Mouse (Mus musculus): ENCODE data around the gene Ckb. TPM values are rescaled to one million over a fixed set of nuclear protein-coding genes. Genes with fewer than 3 reads are reported as not detected.

The Ckb gene
- total and polyA plus RNA-seq, 3 experiments, result 0.08 TPM; not detected in 2

- peak overlapping the region; percentile 87 to 99 for H3K4me3 ChIP-seq (ENCODE audit: control insufficient read depth in 1 of 2, insufficient read depth in 1 of 2, low read depth in 2 of 2, low read length in 2 of 2)
- no peaks in the 10 kb centered on the region for H3K9me3 ChIP-seq (replicated peaks; ENCODE audit: insufficient read depth, low read length)
- H3K4me1 ChIP-seq (ENCODE audit: control insufficient read depth in 1 of 2, insufficient read depth in 2 of 2, low read length in 2 of 2), result peaks cover 0 to 13% of the 10 kb centered on the region in 2 experiments; a peak in 3 of 4 replicates
- DNase-seq (ENCODE audit: low read depth, low spot score), result peak; percentile 61
- H3K79me2 ChIP-seq (ENCODE audit: control insufficient read depth, insufficient read depth, low read length, poor library complexity), result peaks cover 39% of the 10 kb centered on the region
- peak overlapping the region; percentile 97 for H3K9ac ChIP-seq (ENCODE audit: control insufficient read depth, low read depth, low read length, poor library complexity, severe bottlenecking)
- TF ChIP-seq MAZ (IDR thresholded peaks at IDR 0.05; ENCODE audit: low read depth, low read length) (no peak), MYB (IDR thresholded peaks at IDR 0.05; ENCODE audit: low read depth, low read length) (no peak), NRF1 (IDR thresholded peaks at IDR 0.05; ENCODE audit: insufficient read depth, low read depth, low read length, poor library complexity, severe bottlenecking) (no peak), TBP (IDR thresholded peaks at IDR 0.05; ENCODE audit: low read depth, low read length) (no peak), RCOR1 (IDR thresholded peaks at IDR 0.05; ENCODE audit: low read depth, low read length) (no peak), MAFK (IDR thresholded peaks at IDR 0.05; ENCODE audit: borderline replicate concordance, low read depth, low read length) (no peak), UBTF (IDR thresholded peaks at IDR 0.05; ENCODE audit: borderline replicate concordance, insufficient read depth, low read depth, low read length) (no peak), EP300 (IDR thresholded peaks at IDR 0.05; ENCODE audit: low read depth in 1 of 2, low read length in 2 of 2) (no peak), ZKSCAN1 (IDR thresholded peaks at IDR 0.05; ENCODE audit: low read depth, low read length) (no peak), GABPA (IDR thresholded peaks at IDR 0.05; ENCODE audit: low read depth, low read length) (no peak)
- peaks cover 5 to 12% of the 10 kb centered on the region in 2 experiments for H3K36me3 ChIP-seq (ENCODE audit: control insufficient read depth in 1 of 2, insufficient read depth in 2 of 2, low read length in 2 of 2)
- no peaks in the 10 kb centered on the region for H3K27me3 ChIP-seq (ENCODE audit: control insufficient read depth in 1 of 2, insufficient read depth in 2 of 2, low read length in 2 of 2)
- peak overlapping the region; percentile 16; the same call in 1 of the 2 replicates for H3K27ac ChIP-seq (ENCODE audit: control insufficient read depth, low read depth, low read length)
Observed at GRCm38 (mm10) chr12:111712476-111712875, 40.3 kb upstream of the Ckb start.

- Histone ChIP-seq H3K36me3 (ENCODE audit: control insufficient read depth in 1 of 2, insufficient read depth in 2 of 2, low read length in 2 of 2) (peaks cover 5 to 12% of the 10 kb centered on the region in 2 experiments; a peak in 3 of 4 replicates), H3K27me3 (ENCODE audit: control insufficient read depth in 1 of 2, insufficient read depth in 2 of 2, low read length in 2 of 2) (no peaks in the 10 kb centered on the region), H3K9ac (ENCODE audit: control insufficient read depth, low read depth, low read length, poor library complexity, severe bottlenecking) (no peak overlapping the region), H3K4me1 (ENCODE audit: control insufficient read depth in 1 of 2, insufficient read depth in 2 of 2, low read length in 2 of 2) (peaks cover 0 to 13% of the 10 kb centered on the region in 2 experiments; a peak in 3 of 4 replicates), H3K4me3 (ENCODE audit: control insufficient read depth in 1 of 2, insufficient read depth in 1 of 2, low read depth in 2 of 2, low read length in 2 of 2) (no peak overlapping the region), H3K79me2 (ENCODE audit: control insufficient read depth, insufficient read depth, low read length, poor library complexity) (peaks cover 37% of the 10 kb centered on the region), H3K27ac (ENCODE audit: control insufficient read depth, low read depth, low read length) (no peak overlapping the region), H3K9me3 (replicated peaks; ENCODE audit: insufficient read depth, low read length) (no peaks in the 10 kb centered on the region)
- no peak for TF ChIP-seq MYB (IDR thresholded peaks at IDR 0.05; ENCODE audit: low read depth, low read length)
- DNase-seq (ENCODE audit: low read depth, low spot score), result no peak
Observed at GRCm38 (mm10) chr12:111710091-111710490, 38.0 kb upstream of the Ckb start.

- no peaks in the 10 kb centered on the region for H3K27me3 ChIP-seq (ENCODE audit: control insufficient read depth in 1 of 2, insufficient read depth in 2 of 2, low read length in 2 of 2)
- no peaks in the 10 kb centered on the region for H3K9me3 ChIP-seq (replicated peaks; ENCODE audit: insufficient read depth, low read length)
- H3K27ac ChIP-seq (ENCODE audit: control insufficient read depth, low read depth, low read length), result no peak overlapping the region
- peaks cover 28% of the 10 kb centered on the region for H3K79me2 ChIP-seq (ENCODE audit: control insufficient read depth, insufficient read depth, low read length, poor library complexity)
- H3K9ac ChIP-seq (ENCODE audit: control insufficient read depth, low read depth, low read length, poor library complexity, severe bottlenecking), result no peak overlapping the region
- peaks cover 5 to 8% of the 10 kb centered on the region in 2 experiments; a peak in 3 of 4 replicates for H3K36me3 ChIP-seq (ENCODE audit: control insufficient read depth in 1 of 2, insufficient read depth in 2 of 2, low read length in 2 of 2)
- peaks cover 0 to 13% of the 10 kb centered on the region in 2 experiments; a peak in 3 of 4 replicates for H3K4me1 ChIP-seq (ENCODE audit: control insufficient read depth in 1 of 2, insufficient read depth in 2 of 2, low read length in 2 of 2)
- TF ChIP-seq ZNF384 (IDR thresholded peaks at IDR 0.05; ENCODE audit: low read depth, low read length) (no peak), POLR2AphosphoS2 (IDR thresholded peaks at IDR 0.05; ENCODE audit: low read length) (0 out of 2 replicates have a peak, but pooled peaks have one; percentile 27)
- DNase-seq (ENCODE audit: low read depth, low spot score), result no peak
- no peak overlapping the region for H3K4me3 ChIP-seq (ENCODE audit: control insufficient read depth in 1 of 2, insufficient read depth in 1 of 2, low read depth in 2 of 2, low read length in 2 of 2)
Observed at GRCm38 (mm10) chr12:111708181-111708580, 36.0 kb upstream of the Ckb start.
